Comparison of ENCODE assay signal across 15 mouse cellular contexts in genomic region chr1:164416692-164417394, GRCm38 (mm10). TPM values are rescaled to one million over a fixed set of nuclear protein-coding genes. Genes with fewer than 3 reads are reported as not detected.
DNase-seq lines count a peak whose midpoint lies in the region; ATAC-seq and TF ChIP-seq lines count a peak whose summit lies in the region.
"Had no signal": no experiment of that assay in that cellular context is flagged by ENCODE, and none has a peak within 500 bp of the region (broad histone marks: within the 10 kb centered on the region; RNA-seq: fewer than 3 reads in every experiment).

No protein-coding gene starts in this region.

- WGBS in heart, embryonic 13.5 days = 65% methylated on average over 12 of the region's 12 CpGs
- WGBS in lung, postnatal 0 days = 69% methylated on average over 12 of the region's 12 CpGs
- 65% methylated on average over 12 of the region's 12 CpGs for WGBS in liver, embryonic 15.5 days (ENCODE audit: insufficient replicate concordance)

- no peak overlapping the region for H3K4me2 ChIP-seq in heart, embryonic 13.5 days
- H3K4me2 ChIP-seq in lung, postnatal 0 days (replicated peaks; ENCODE audit: low read depth, low read length) = no peak overlapping the region
- no peak overlapping the region for H3K4me2 ChIP-seq in liver, embryonic 15.5 days
- H3K4me2 ChIP-seq: heart, embryonic 15.5 days; hindbrain, embryonic 14.5 days; liver, embryonic 13.5 days had no signal

- peak overlapping the region; percentile 39; the same call in 1 of the 2 replicates for H3K27ac ChIP-seq in heart, embryonic 13.5 days (replicated peaks)
- 0 out of 2 replicates have a peak overlapping the region, but pooled peaks have one; percentile 16 for H3K27ac ChIP-seq in lung, postnatal 0 days (ENCODE audit: low read length)
- H3K27ac ChIP-seq in liver, embryonic 15.5 days (replicated peaks) = peak overlapping the region; percentile 56
- H3K27ac ChIP-seq: hindbrain, embryonic 14.5 days had no signal

- no peak for DNase-seq in heart, postnatal 14 days
- DNase-seq in lung, postnatal 0 days (ENCODE audit: low spot score) = no peak
- no peak for DNase-seq in lung, postnatal 10 days
- DNase-seq in left cerebral cortex, adult 18-20 months (ENCODE audit: low spot score in 2 of 2) = no peak
- no peak for DNase-seq in heart, postnatal 25 days (ENCODE audit: low spot score)
- no peak for DNase-seq in embryo, embryonic 9.5 days (ENCODE audit: extremely low spot score)
- DNase-seq: cerebellum, postnatal 14 days; forebrain, postnatal 0 days; liver, embryonic 13.5 days; right cerebral cortex, adult 18-20 months; thymus, postnatal 36 days had no signal

- no peak for TF ChIP-seq EP300 in lung, postnatal 0 days (IDR thresholded peaks at IDR 0.05)

- no peak for TF ChIP-seq CTCF in lung, postnatal 0 days (IDR thresholded peaks at IDR 0.05)

- ATAC-seq in heart, embryonic 13.5 days (ENCODE audit: extremely low read depth, insufficient number of reproducible peaks, low FRiP score, low TSS enrichment) = no peak
- no peak for ATAC-seq in lung, postnatal 0 days
- no peak for ATAC-seq in liver, embryonic 15.5 days (ENCODE audit: insufficient read depth)
- ATAC-seq: forebrain, postnatal 0 days had no signal

- intact Hi-C loops in heart, postnatal 14 days (cut with DNase I) = no loop called here
- intact Hi-C loops in heart, postnatal 25 days (cut with DNase I) = no loop called here

- H3K9me3 ChIP-seq in heart, embryonic 13.5 days = no peaks in the 10 kb centered on the region
- no peaks in the 10 kb centered on the region for H3K9me3 ChIP-seq in lung, postnatal 0 days (ENCODE audit: low read length)
- H3K9me3 ChIP-seq in liver, embryonic 15.5 days (replicated peaks) = no peaks in the 10 kb centered on the region
- H3K9me3 ChIP-seq: heart, embryonic 15.5 days; liver, embryonic 13.5 days had no signal

- H3K27me3 ChIP-seq in heart, embryonic 13.5 days (replicated peaks) = no peaks in the 10 kb centered on the region
- no peaks in the 10 kb centered on the region for H3K27me3 ChIP-seq in lung, postnatal 0 days (replicated peaks; ENCODE audit: insufficient read depth, low read length)
- H3K27me3 ChIP-seq in liver, embryonic 15.5 days = no peaks in the 10 kb centered on the region
- H3K27me3 ChIP-seq: heart, embryonic 15.5 days; liver, embryonic 13.5 days had no signal

- H3K36me3 ChIP-seq in heart, embryonic 13.5 days = no peaks in the 10 kb centered on the region
- H3K36me3 ChIP-seq in lung, postnatal 0 days (ENCODE audit: insufficient read depth, low read length) = no peaks in the 10 kb centered on the region
- no peaks in the 10 kb centered on the region for H3K36me3 ChIP-seq in liver, embryonic 15.5 days (replicated peaks)
- H3K36me3 ChIP-seq: heart, embryonic 15.5 days; liver, embryonic 13.5 days had no signal

- peaks cover 13% of the 10 kb centered on the region for H3K4me1 ChIP-seq in heart, embryonic 13.5 days
- no peaks in the 10 kb centered on the region for H3K4me1 ChIP-seq in lung, postnatal 0 days (ENCODE audit: insufficient read depth, low read depth, low read length)
- 0 out of 2 replicates have a peak, but pooled peaks cover 2% of the 10 kb centered on the region for H3K4me1 ChIP-seq in liver, embryonic 15.5 days (replicated peaks)
- H3K4me1 ChIP-seq: heart, embryonic 15.5 days had no signal

- H3K4me3 ChIP-seq in heart, embryonic 13.5 days = no peak overlapping the region
- no peak overlapping the region for H3K4me3 ChIP-seq in lung, postnatal 0 days (ENCODE audit: low read depth, low read length)
- no peak overlapping the region for H3K4me3 ChIP-seq in liver, embryonic 15.5 days (replicated peaks)
- H3K4me3 ChIP-seq: heart, embryonic 15.5 days; liver, embryonic 13.5 days had no signal

- H3K9ac ChIP-seq in heart, embryonic 13.5 days = no peak overlapping the region
- H3K9ac ChIP-seq in lung, postnatal 0 days (replicated peaks; ENCODE audit: low read depth) = no peak overlapping the region
- no peak overlapping the region for H3K9ac ChIP-seq in liver, embryonic 15.5 days
- H3K9ac ChIP-seq: forebrain, postnatal 0 days; heart, embryonic 15.5 days; hindbrain, embryonic 14.5 days; liver, embryonic 13.5 days had no signal

RNA-seq across cellular contexts. Expression of gene Atp1b1, which starts 41.3 kb away (rescaled TPM):
- 293 and 324 TPM in 2 replicates for polyA plus RNA-seq in heart, embryonic 13.5 days (2015; fragmentation: Nextera tagmentation; extraction: Ambion mirVana)
- total RNA-seq in heart, postnatal 14 days (2021) = 100 to 1,000 TPM; 452 to 466 TPM
- 359 and 444 TPM in 2 replicates for polyA plus RNA-seq in lung, postnatal 0 days (2015; fragmentation: Nextera tagmentation; extraction: Ambion mirVana)
- 13.5 and 15.7 TPM in 2 replicates for polyA plus RNA-seq in liver, embryonic 15.5 days (2015; fragmentation: Nextera tagmentation; extraction: Ambion mirVana)
- 1,000 to 10,000 TPM; 1,579 to 1,741 TPM for total RNA-seq in left cerebral cortex, adult 18-20 months (2021)
- 100 to 1,000 TPM; 416 to 492 TPM for total RNA-seq in heart, postnatal 25 days (2021)
